Mouse (Mus musculus): ENCODE results near the gene Gm10382. TPM values are rescaled to one million over a fixed set of nuclear protein-coding genes. Genes with fewer than 3 reads are reported as not detected.
A peak's percentile ranks its signal among the peaks of the same experiment; 100 is the strongest.

Gm10382 gene
- polyA plus RNA-seq (2015; fragmentation: Nextera tagmentation; extraction: Ambion mirVana): 0.56 and 0.65 TPM in 2 replicates

DNA sequence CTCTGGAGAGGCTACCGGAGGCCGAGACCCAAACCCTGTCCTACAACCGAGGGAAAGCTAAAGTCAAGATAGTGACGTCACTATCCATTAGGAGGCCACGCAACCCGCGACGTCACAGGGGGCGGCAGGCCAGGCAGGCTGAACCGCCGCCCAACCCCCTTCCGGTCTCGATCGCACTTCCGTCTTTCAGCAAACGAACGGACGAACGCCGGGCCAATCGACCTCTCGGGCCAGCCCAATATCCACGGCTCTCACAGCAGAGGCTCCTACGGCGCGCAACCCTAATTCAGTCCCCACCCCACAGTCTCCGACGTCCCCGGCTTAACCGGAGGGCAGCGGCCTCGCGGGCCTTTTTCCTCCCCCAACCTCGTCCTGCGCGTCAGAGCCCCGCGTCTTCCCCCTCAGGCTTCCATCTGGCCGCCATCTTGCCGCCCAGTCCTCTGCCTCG is at the start of gene Gm10382:
Gene Gm10382 (plus strand): TSS at position 192 of the 448 bp plus-strand sequence.
- peaks cover 18% of the 10 kb centered on the region for H3K36me3 ChIP-seq
- no peaks in the 10 kb centered on the region for H3K27me3 ChIP-seq
- H3K9ac ChIP-seq: peak within 1 kb of the TSS; percentile 96
- under 1% methylated on average over 41 of the region's 41 CpGs for WGBS
- no peaks in the 10 kb centered on the region for H3K9me3 ChIP-seq
- ATAC-seq (ENCODE audit: low FRiP score, low read depth): peak; percentile 17; the same call in 1 of the 2 replicates
- H3K4me2 ChIP-seq: peak within 1 kb of the TSS; percentile 81
- H3K27ac ChIP-seq (replicated peaks): peak within 1 kb of the TSS; percentile 96
- peak within 1 kb of the TSS; percentile 76 for H3K4me3 ChIP-seq
- peaks cover 54% of the 10 kb centered on the region for H3K4me1 ChIP-seq (replicated peaks)

DNA sequence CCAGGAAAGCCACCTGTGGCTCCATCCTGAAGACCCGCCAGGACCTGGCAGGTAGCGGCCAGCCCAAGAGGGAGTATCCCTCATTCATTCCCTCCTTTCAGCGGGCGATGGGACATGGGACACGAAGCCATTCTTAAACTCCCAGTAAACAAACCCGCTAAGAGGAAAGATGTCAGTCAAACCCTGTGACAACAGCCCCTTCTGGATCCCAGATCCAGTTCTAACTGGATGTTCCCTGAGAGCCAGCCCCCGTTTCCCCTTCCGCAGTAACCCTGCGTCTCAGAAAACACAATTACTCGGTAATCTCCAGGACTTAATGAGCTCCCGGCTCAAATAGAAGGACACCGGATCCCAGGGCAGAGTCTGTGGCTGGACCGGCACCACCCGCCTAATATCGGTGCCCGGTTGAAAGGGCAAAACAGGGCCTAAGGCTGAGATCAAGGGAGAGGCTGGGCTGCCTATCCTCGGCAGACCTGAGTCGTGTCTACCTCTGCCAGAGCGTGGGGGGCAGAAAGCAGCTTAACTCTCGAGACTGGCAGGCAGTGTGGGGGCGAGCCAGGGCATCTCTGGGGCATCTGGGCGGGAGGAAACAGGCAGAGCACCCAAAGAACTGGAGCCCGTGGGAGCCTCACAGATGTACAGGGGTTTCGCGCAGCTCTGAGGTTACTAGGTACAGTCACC is 49.1 kb upstream of the Gm10382 start:
- Histone ChIP-seq H3K27ac (replicated peaks) (peak overlapping the region; percentile 13; the same call in 1 of the 2 replicates), H3K4me1 (replicated peaks) (peaks cover 39% of the 10 kb centered on the region), H3K4me2 (peak overlapping the region; percentile 87), H3K36me3 (no peaks in the 10 kb centered on the region), H3K9ac (peak overlapping the region; percentile 59), H3K4me3 (peak overlapping the region; percentile 87), H3K27me3 (no peaks in the 10 kb centered on the region), H3K9me3 (no peaks in the 10 kb centered on the region)
- no peak for ATAC-seq (ENCODE audit: low FRiP score, low read depth)
- 2% methylated on average over 25 of the region's 25 CpGs for WGBS

DNA sequence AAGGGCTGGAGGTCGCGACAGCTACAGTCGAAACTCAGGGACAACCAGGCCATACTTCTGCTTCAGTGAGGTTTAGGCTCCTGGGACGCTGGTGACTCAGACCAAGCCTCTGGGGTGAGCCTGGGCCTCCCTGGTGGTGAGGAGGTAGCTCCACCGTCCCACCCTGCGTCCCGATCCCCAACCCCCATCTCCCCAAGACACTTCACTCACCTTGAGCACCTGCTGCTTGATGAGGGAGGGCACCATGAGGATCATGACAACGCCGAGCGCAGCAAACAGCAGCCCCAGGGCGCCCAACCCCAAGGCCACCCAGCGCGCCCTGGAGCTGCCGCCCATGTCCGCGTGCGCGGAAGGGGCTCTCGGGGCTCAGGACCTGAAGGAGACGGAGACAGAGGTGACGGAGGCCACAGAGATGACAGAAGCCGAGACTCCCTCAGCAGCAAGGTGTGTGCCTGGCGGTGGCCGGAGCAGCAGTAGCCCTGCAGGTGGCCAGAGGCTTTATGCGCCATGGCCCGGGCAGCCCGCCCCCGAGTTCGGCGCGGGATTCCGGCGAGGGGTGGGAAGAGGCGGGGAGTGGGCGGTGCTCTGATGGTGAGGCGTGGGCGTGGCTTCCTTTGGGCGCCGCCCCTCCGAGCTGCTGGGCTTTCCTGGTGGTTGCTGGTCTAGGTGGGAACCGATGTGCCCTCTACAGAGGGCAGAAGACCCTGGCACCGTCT is 48.4 kb upstream of the Gm10382 start, which contains the start of gene Scarb1:
Gene Scarb1 (minus strand): TSS at position 548 of the 716 bp plus-strand sequence.
- under 1% methylated on average over 41 of the region's 42 CpGs for WGBS
- Histone ChIP-seq H3K4me3 (peak within 1 kb of the TSS; percentile 87), H3K27ac (replicated peaks) (0 out of 2 replicates have a peak within 1 kb of the TSS, but pooled peaks have one; percentile 13)

DNA sequence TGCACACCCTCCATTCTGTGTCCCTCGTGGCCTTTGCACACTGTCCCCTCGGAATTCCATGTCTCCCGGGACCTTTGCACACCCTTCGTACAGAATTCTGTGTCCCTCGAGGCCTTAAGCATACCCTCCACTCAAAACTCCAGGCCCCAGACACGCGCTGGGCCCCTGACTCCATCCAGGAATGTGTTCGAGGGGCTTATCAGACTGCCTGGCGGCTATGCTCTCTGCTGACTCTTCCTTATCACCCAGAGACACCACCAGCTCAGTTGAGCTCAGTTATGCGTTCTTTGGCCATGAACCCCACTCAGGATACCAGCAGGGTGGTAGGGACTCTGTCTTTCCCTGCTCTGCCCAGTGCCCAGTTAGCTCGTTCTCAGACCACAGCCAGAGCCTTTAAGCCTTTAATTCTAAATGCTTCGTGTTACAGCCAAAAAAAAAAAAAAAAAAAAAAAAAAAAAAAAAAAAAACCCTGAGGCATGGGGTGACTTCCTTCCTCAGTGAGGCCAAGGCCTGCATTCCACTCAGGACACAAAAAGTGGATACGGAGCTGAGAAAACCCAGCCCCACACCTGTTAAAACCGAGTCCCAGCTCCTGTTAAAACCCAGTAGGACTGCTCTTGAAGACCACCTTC is 47.5 kb upstream of the Gm10382 start:
- H3K9ac ChIP-seq: peak overlapping the region; percentile 59
- peak; percentile 33; the same call in 1 of the 2 replicates for ATAC-seq (ENCODE audit: low FRiP score, low read depth)
- 56% methylated on average over 14 of the region's 14 CpGs for WGBS
- no peaks in the 10 kb centered on the region for H3K27me3 ChIP-seq
- H3K4me1 ChIP-seq (replicated peaks): peaks cover 39% of the 10 kb centered on the region
- peak overlapping the region; percentile 87 for H3K4me2 ChIP-seq
- H3K36me3 ChIP-seq: no peaks in the 10 kb centered on the region
- H3K9me3 ChIP-seq: no peaks in the 10 kb centered on the region
- peak overlapping the region; percentile 87 for H3K4me3 ChIP-seq
- H3K27ac ChIP-seq (replicated peaks): no peak overlapping the region

More for the DNA sequence above, 48.4 kb upstream of the Gm10382 start, which contains the start of gene Scarb1:
- ATAC-seq (ENCODE audit: low FRiP score, low read depth): peak; percentile 85
- peaks cover 39% of the 10 kb centered on the region for H3K4me1 ChIP-seq (replicated peaks)
- H3K27me3 ChIP-seq: no peaks in the 10 kb centered on the region
- H3K9ac ChIP-seq: peak within 1 kb of the TSS; percentile 59
- peak within 1 kb of the TSS; percentile 87 for H3K4me2 ChIP-seq
- no peaks in the 10 kb centered on the region for H3K36me3 ChIP-seq
- H3K9me3 ChIP-seq: no peaks in the 10 kb centered on the region

DNA sequence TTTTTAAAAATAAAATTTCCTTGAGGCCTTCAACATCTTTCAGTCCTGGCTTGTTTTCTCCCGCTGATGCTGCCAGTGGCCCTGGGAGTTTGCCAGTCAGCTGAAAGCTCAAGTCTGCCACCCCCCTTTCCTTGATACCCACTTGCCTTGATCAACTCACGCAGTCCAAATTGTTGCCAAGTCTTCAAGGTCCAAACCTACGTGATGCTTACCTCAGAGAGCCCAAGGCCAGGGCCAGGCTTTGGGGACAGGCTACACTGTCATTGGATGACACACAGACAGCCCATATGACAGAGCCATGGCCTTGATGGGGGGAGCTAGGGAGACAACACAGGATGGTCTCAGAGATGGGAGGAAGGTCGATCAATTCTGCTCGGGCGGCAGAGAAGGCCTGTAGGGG is 44.8 kb upstream of the Gm10382 start:
- no peak overlapping the region for H3K4me3 ChIP-seq
- no peaks in the 10 kb centered on the region for H3K9me3 ChIP-seq
- no peak for ATAC-seq (ENCODE audit: low FRiP score, low read depth)
- H3K36me3 ChIP-seq: no peaks in the 10 kb centered on the region
- no peaks in the 10 kb centered on the region for H3K27me3 ChIP-seq
- no peak overlapping the region for H3K9ac ChIP-seq
- peaks cover 23% of the 10 kb centered on the region for H3K4me1 ChIP-seq (replicated peaks)
- H3K27ac ChIP-seq (replicated peaks): no peak overlapping the region
- WGBS: 91% methylated on average over 6 of the region's 6 CpGs
- H3K4me2 ChIP-seq: no peak overlapping the region

DNA sequence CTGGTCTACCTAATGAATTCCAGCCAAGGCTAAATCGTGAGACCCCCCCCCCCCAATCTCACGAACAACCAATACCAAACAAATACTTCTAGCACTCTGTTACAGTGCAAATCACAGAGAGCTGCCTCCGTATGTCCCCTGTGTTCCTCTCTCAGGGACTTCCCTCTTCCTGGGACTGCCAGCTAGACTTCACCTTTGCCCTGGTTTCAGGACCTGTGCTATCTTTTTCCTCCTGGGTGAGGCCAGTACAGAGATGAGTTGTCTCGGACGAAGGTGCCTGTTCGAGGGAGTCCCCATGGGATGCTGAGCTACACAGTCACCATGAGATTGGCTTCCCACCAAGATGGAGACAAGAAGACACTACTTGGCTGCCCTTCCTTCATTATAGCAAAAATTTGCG is 41.1 kb upstream of the Gm10382 start:
- Histone ChIP-seq H3K9ac (no peak overlapping the region), H3K9me3 (no peaks in the 10 kb centered on the region), H3K4me1 (replicated peaks) (no peaks in the 10 kb centered on the region), H3K36me3 (no peaks in the 10 kb centered on the region), H3K4me2 (no peak overlapping the region), H3K4me3 (no peak overlapping the region), H3K27ac (replicated peaks) (no peak overlapping the region), H3K27me3 (no peaks in the 10 kb centered on the region)
- WGBS: 81% methylated on average over 7 of the region's 7 CpGs
- no peak for ATAC-seq (ENCODE audit: low FRiP score, low read depth)

DNA sequence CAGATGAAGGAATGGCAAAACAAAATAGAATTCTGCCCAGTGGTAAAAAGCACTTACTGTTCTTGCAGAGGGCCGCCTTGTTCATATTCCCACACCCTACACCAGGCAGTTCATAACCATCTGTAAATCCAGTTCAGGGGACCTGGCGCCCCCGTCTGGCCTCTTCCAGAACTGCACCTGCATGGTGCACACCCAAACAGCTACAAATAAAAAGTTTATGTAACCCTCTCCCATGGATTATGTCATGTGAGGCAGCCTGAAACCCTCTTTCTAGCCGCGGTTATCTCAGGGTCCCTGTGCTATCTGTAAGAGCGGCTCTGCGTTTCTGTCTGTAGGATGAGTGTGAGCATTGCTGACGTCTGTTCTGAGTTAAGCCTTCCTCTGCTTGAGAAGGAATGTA is 40.6 kb upstream of the Gm10382 start:
- Histone ChIP-seq H3K4me3 (no peak overlapping the region), H3K9me3 (no peaks in the 10 kb centered on the region), H3K4me2 (no peak overlapping the region), H3K27ac (replicated peaks) (no peak overlapping the region), H3K9ac (no peak overlapping the region), H3K36me3 (no peaks in the 10 kb centered on the region), H3K4me1 (replicated peaks) (no peaks in the 10 kb centered on the region), H3K27me3 (no peaks in the 10 kb centered on the region)
- no peak for ATAC-seq (ENCODE audit: low FRiP score, low read depth)
- WGBS: 44% methylated on average over 8 of the region's 8 CpGs

DNA sequence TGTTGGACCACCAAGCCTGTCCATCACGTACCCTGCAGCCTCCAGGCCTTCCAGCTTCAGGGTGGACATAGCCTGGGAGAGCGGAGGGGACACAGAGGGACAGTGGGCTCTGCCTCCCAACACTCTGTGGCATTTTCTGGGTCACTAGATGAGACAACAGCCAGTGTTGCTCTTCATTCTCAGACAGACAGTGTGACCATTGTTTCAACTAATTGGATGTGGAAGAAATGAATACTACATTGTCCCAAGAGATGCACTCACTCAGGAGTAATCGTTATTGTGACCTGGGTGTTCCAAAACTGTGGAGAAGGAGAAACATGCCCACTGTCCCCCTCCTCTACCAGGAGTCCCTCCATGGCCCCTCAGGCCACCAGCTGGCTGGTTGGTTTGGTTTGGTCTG is 39.7 kb upstream of the Gm10382 start:
- Histone ChIP-seq H3K9ac (no peak overlapping the region), H3K36me3 (no peaks in the 10 kb centered on the region), H3K27ac (replicated peaks) (no peak overlapping the region), H3K4me2 (no peak overlapping the region), H3K4me3 (no peak overlapping the region), H3K4me1 (replicated peaks) (no peaks in the 10 kb centered on the region), H3K9me3 (no peaks in the 10 kb centered on the region), H3K27me3 (no peaks in the 10 kb centered on the region)
- no peak for ATAC-seq (ENCODE audit: low FRiP score, low read depth)
- 73% methylated on average over 3 of the region's 3 CpGs for WGBS

DNA sequence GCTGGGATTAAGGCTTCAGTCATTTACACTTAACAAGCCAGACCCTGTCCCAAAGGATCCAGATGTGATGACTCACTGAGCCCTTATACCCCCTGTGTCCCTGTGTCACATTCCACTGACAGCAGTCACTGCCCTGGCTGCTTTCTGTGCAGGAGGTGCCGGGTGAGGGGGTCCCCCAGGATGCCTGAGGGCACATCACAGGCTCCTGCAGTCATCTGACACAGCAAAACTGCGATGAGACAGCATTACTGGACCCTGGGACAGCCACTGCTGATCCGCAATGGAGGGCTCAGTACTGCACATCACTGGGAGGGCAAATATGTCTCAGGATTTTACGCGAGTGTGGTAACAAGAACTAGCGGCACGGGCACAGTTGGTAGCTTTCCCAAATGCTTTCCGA is 38.1 kb upstream of the Gm10382 start:
- Histone ChIP-seq H3K27ac (replicated peaks) (no peak overlapping the region), H3K27me3 (no peaks in the 10 kb centered on the region), H3K4me1 (replicated peaks) (no peaks in the 10 kb centered on the region), H3K4me3 (no peak overlapping the region), H3K4me2 (no peak overlapping the region), H3K9me3 (no peaks in the 10 kb centered on the region), H3K9ac (no peak overlapping the region), H3K36me3 (no peaks in the 10 kb centered on the region)
- WGBS: 77% methylated on average over 8 of the region's 8 CpGs
- ATAC-seq (ENCODE audit: low FRiP score, low read depth): no peak

DNA sequence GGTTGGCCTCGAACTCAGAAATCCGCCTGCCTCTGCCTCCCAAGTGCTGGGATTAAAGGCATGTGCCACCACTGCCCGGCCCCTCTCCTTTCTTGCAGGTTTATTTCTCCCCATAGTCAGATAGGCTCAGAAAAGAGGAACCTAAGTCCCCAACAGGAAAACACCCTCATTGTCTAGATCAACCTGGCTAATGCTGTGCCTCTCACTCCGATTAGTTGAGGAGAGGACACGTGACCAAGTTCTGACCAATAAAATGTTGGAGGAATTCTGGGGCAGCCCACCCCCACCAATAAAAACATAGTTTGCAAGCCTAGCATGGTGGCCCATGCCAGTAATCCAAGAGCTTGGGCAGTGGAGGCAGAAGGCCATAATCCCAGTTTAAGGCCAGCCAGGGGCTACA is 37.2 kb upstream of the Gm10382 start:
- H3K4me2 ChIP-seq: no peak overlapping the region
- H3K9me3 ChIP-seq: no peaks in the 10 kb centered on the region
- ATAC-seq (ENCODE audit: low FRiP score, low read depth): no peak
- 94% methylated on average over 5 of the region's 5 CpGs for WGBS
- H3K27me3 ChIP-seq: no peaks in the 10 kb centered on the region
- H3K36me3 ChIP-seq: no peaks in the 10 kb centered on the region
- H3K27ac ChIP-seq (replicated peaks): no peak overlapping the region
- no peak overlapping the region for H3K4me3 ChIP-seq
- H3K4me1 ChIP-seq (replicated peaks): no peaks in the 10 kb centered on the region
- H3K9ac ChIP-seq: no peak overlapping the region

DNA sequence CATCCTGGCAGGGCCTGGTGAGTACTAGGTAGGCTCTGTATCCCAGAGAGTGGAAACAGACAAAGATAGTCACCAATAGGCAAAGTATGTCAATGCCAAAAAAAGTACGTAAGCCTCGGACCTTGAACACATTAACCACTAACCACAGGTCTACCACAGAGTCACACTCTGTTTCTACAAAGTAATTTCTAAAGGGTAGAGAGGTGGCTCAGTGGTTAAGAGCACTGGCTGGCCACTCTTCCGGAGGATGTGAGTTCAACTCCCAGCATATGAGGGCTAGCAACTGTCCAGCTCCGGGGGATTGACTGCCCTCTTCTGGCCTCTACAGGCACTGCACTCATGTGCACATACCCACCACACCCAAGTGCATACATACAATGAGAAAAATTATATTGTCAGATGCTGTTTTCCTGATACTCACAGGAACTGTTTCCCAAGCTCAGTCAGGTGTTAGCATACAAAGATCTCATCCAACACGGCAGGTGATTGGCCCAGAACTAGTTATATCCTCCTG is 36.3 kb upstream of the Gm10382 start:
- Histone ChIP-seq H3K27ac (replicated peaks) (no peak overlapping the region), H3K4me1 (replicated peaks) (no peaks in the 10 kb centered on the region), H3K4me3 (no peak overlapping the region), H3K4me2 (no peak overlapping the region), H3K9me3 (no peaks in the 10 kb centered on the region), H3K36me3 (no peaks in the 10 kb centered on the region), H3K9ac (no peak overlapping the region), H3K27me3 (no peaks in the 10 kb centered on the region)
- ATAC-seq (ENCODE audit: low FRiP score, low read depth): no peak
- 96% methylated on average over 5 of the region's 5 CpGs for WGBS
